Mouse (Mus musculus) spleen, postnatal 14 days (tissue): ENCODE results near the gene Jagn1.

Source experiments
- DNase-seq, 2 experiments: peaks; one replicate each; pipeline ENCODE4 v3.0.0; 2021 to 2022; ENCODE audit warnings: low spot score in 2 of 2

Gene Jagn1

DNA sequence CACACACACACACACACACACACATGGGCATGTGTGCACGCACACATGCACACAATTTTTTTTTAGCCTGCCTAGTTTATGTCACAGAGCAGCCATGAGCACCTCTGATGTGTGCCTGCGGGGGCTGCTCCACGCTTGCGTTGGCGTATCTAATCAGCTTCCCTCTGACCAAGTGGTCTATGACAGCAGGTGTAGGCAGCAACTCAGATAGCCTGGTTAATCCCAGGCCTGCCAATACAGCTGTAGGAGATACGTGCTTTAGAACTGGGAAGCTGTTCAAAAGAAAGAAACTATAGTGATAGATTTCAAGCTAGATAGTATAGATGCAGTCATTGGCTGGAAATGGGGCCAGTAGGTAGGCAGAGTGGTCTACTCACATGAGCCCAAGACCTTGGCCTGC lies 31.3 kb downstream of the Jagn1 start:
- DNase-seq = no peak

DNA sequence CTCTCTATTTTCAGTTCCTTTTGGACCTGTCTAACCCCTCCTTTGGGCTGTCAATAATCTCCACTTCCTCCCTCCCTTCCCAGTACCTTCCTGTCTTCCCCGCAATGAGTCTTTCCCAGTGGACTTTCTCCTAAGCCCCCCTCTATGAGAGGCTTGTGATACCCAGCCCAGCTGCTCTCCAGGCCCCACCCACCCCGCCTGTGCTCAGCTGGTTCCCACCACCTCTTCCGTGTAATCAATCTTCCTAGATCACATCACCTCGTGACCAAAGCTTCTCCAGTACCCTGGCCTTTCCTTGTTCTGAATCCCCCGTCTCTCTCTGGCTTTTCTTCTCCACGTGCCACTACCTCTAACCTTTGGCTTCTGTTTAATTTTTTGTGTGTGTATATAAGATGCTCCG lies 35.0 kb downstream of the Jagn1 start:
- DNase-seq = no peak

DNA sequence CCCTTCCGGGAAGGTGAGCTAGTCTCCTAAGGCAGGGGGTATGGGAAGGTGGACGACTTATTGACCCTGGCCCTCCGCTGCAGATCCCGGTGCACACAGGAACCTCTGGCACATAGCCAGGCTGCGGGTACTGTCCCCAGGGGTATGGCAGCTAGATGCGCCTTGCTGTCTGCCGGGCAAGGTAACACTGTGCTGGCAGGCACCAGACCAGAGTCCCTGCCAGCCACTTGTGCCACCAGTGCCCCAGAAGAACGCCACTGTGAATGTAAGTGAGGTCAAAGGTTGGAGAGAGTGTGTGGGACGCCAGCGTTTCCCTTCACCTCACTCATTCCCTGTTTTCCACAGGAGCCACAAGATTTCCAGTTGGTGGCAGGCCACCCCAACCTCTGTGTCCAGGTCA lies 36.5 kb downstream of the Jagn1 start:
- DNase-seq = no peak

DNA sequence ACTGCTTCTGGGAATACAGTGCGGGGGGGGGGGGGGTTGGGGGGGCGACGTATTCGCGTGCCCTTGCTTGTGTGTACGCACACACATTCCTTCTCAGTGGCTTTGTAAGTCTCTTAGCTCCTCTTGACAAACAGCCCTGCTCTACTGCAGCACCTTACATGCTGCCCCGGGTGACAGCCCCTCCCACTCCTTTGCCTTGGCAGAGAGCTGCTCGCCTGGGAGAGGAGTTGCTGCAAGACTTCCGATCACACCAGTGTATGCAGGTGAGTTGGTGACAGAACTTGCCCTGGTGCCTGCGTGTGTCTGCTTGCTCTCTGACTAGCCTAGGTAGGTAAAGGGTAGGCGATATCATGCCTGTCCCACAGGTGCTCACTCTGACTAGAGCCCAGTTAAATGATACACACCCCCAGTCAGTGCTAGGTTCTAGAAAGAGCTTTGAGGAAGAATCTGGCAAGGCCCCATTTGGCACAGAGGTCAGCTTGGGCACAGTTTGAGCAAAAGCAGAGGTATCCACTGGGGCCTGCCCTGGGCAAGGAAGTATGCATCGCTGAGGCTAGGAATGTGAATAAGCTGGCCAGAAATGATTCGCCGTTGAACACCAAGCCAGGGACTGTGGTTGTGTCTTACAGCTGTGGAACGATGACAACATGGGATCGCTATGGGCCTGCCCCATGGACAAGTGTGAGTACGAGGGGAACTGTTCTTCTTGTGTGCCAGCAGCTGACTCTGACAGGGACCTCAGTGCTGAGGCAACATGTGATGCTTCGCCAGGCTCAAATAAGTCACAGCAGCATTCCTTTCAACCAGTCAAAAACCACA lies 38.4 kb downstream of the Jagn1 start:
- DNase-seq = no peak

DNA sequence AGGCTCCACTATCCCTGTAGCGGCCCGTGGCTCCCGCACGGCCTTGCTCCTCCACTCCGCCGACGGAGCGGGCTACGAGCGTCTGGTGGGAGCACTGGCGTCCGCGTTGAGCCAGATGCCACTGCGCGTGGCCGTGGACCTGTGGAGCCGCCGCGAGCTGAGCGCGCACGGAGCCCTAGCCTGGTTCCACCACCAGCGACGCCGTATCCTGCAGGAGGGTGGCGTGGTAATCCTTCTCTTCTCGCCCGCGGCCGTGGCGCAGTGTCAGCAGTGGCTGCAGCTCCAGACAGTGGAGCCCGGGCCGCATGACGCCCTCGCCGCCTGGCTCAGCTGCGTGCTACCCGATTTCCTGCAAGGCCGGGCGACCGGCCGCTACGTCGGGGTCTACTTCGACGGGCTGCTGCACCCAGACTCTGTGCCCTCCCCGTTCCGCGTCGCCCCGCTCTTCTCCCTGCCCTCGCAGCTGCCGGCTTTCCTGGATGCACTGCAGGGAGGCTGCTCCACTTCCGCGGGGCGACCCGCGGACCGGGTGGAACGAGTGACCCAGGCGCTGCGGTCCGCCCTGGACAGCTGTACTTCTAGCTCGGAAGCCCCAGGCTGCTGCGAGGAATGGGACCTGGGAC lies 40.2 kb downstream of the Jagn1 start:
- peak in 1 of 2 experiments; percentile 22 for DNase-seq

DNA sequence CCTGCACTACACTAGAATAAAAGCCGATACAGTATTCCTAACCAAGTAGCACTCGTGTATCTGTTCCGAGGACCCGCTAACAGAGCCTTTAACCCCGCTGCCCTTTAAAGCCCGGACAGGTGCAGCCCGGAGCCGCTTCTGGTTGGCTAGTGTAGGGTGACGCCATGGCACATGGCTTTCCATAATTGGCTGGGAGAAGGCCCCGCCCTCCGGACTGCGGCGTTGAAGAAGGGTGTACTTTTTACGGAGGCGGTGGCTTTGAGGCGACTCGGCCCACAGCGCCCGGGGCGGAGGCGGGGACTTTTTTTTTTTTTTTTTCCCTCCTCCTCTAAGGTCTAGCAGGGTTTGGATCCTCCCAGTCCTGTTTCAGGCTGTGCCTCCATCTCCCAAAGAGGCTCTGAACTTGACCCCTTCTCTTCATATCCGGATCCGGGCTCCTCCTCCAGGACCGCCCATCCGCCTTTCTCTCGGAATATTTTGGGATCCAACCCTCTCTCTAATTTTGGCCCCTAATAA lies 40.8 kb downstream of the Jagn1 start, which contains the start of gene Creld1:
Gene Creld1, plus strand, starts transcription at position 198 of the 516 bp plus-strand sequence.
- peak; percentile 82 to 85 for DNase-seq

DNA sequence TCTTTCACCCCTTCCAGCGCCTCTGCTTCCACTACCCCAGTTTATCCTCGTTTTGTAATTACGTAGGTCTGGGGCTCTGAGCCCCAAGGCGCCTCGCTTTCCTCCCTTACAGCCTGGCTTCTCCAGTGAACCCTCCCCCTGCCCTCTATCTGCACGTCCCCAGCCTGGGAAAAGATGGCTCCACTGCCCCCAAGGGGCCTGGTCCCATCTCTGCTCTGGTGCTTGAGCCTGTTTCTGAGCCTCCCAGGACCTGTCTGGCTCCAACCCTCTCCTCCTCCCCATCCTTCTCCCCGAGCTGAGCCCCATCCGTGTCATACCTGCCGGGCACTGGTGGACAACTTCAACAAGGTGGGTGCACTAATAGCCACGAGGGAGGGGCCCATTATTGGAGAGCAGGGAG lies 41.4 kb downstream of the Jagn1 start:
- no peak for DNase-seq

DNA sequence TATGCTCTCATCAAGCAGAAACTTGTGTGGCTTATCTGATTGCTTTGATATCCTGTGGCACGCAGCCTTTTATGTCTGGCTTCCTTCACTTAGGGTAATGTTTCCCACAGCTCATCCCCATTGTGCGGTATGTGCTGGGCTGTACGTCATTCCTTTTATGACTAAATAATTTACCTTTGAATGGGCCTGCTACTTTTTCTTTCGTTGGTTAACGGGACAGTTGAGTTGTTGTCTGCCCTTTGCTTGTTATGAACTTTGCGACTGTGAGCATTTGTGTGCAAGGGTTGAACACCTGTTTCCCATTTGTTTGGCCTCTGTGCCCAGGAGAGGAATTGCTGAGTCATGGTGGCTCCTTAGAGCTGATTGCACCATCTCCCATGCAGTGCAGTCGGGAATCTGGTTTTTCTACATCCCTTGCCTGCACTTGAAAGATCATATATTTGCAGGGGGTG lies 44.8 kb downstream of the Jagn1 start:
- no peak for DNase-seq

DNA sequence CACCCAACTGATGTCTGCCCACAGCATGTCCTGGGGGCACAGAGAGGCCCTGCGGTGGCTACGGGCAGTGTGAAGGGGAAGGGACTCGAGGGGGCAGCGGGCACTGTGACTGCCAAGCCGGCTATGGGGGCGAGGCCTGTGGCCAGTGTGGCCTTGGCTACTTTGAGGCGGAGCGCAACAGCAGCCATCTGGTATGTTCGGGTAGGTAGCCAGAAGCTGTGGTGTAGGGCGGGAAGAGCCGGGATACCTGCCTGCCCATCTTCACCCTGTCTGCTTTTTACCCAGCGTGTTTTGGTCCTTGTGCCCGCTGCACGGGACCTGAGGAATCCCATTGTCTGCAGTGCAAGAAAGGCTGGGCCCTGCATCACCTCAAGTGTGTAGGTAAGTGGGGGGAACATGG lies 47.0 kb downstream of the Jagn1 start:
- DNase-seq = no peak

DNA sequence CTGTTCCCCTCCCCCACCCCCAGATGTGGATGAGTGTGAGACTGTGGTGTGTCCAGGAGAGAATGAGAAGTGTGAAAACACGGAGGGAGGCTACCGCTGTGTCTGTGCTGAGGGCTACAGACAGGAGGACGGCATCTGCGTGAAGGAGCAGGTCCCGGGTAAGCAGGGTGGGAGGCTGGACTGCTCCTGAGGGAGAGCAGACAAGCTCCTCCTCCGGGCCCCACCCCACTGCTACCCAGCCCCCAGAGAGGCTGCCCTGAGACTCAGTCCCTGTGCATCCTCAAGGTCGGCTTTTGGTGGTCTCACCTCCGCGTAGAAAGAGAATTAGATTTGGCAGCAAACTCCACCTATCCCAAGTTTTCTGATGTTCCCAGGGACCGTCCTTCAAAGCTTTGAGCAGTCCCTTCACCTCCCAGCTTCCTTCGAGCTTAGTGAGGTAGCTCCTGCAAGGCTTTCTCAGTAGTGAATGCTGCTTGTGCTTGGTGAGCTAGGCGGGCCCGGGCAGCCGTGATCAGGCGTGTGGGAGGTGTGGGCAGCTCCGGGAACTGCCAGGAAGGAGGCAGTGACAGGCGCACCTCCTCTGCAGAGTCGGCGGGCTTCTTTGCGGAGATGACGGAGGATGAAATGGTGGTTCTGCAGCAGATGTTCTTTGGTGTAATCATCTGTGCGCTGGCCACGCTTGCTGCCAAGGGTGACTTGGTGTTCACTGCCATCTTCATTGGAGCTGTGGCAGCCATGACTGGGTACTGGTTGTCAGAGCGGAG lies 49.9 kb downstream of the Jagn1 start:
- DNase-seq = no peak

DNA sequence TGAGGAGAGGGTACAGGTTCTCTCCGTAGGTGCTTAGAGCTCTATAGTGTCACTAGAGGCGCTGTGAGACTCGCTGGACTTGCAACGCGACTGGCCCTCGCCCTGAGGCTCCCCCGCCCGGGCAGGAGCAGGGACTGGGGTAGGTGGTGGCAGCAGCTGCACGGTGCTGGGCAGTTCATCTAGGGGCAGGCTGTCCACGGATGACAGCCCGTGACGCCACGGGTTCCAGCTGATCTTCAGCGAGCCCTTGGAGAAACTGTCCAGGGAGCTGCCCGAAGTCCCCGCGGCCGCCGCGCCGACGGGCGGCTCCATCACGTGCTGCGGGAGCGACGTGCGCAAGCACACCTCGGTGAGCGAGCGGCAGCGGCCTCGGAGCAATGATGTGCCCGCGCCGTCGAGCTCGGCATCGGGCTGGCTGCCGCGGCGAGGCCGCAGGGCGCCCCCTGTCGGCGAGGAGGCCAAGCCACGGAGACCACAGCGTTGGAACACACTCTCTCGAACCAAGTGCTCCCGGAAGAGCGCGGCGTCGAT lies 52.0 kb downstream of the Jagn1 start:
- peak; percentile 65 to 81 for DNase-seq

DNA sequence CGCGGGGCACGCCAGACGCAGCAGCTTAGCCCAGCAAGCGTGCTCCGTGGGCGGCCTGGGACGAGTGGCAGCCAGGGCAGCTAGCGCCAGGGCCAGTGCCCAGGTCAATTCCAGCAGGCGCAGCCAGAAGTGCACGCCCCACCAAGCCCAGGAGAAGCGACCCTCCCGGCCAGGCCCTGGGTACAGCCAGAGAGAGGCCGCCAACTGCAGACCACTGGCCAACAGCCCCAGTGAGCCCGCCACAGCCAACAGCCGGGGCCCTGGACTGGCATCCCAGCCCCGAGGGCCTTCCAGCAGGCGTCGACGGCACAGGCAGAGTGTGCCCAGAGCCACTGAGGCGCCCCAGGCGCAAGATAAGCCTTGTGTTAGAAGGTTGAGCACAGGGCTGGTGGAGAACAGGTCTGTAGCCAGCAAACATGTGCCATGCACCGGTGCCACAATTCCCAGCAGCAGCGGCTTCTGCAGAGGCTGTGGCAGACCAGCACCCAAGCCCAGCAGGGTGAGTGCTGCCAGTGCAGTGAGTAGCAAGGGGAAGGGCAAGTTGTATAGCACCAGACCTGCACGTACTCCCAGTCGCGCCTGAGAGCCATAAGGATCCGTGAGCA lies 52.8 kb downstream of the Jagn1 start:
- no peak for DNase-seq
